Mouse (Mus musculus): ENCODE measurements at regions not wholly inside any gene's neighbourhood (a gene's known extent, or its start where the extent isn't known, plus 50 kb on each side); places are given as distances from the start of the nearest gene placed in this dataset.

- Histone ChIP-seq H3K36me3 (no peaks in the 10 kb centered on the region), H3K4me2 (replicated peaks) (no peak overlapping the region), H3K27ac (replicated peaks) (no peak overlapping the region), H3K4me3 (replicated peaks) (no peak overlapping the region), H3K9ac (no peak overlapping the region), H3K9me3 (replicated peaks) (no peaks in the 10 kb centered on the region), H3K4me1 (no peaks in the 10 kb centered on the region), H3K27me3 (no peaks in the 10 kb centered on the region)
- 79% methylated on average over 5 of the region's 5 CpGs for WGBS
- no peak for ATAC-seq (ENCODE audit: insufficient number of reproducible peaks, low FRiP score, low TSS enrichment, low read depth)
Measured at GRCm38 (mm10) chr17:51258316-51258715, 79.2 kb upstream of the Tbc1d5 start.

DNA sequence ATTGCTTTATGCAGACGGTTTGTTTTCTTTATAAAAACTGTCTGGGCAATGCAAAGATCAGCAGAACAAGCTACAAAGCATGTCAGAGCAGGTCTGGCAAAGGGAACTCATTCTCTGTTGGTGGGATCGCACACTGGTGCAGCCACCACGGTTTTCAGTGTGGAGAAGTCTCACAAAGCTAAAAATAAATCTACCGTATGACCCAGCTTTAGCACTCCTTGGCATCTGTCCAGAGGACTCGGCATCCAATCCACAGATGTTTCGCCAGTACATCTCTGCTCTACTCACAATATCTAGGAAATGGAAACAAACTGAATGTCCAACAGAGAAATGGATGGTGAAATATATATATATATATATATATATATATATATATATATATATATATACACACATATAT is 69.4 kb upstream of the Tbc1d5 start:
- no peaks in the 10 kb centered on the region for H3K4me1 ChIP-seq

GRCm38 (mm10) chr17:51246038-51246437 is 66.9 kb upstream of the Tbc1d5 start:
- Histone ChIP-seq H3K4me2 (replicated peaks) (no peak overlapping the region), H3K9me3 (replicated peaks) (no peaks in the 10 kb centered on the region), H3K36me3 (no peaks in the 10 kb centered on the region), H3K9ac (no peak overlapping the region), H3K27me3 (no peaks in the 10 kb centered on the region), H3K4me3 (replicated peaks) (no peak overlapping the region), H3K4me1 (no peaks in the 10 kb centered on the region), H3K27ac (replicated peaks) (no peak overlapping the region)
- 62% methylated on average over 3 of the region's 3 CpGs for WGBS
- ATAC-seq (ENCODE audit: insufficient number of reproducible peaks, low FRiP score, low TSS enrichment, low read depth) = no peak

More for the DNA sequence above, 69.4 kb upstream of the Tbc1d5 start:
- ATAC-seq (ENCODE audit: insufficient number of reproducible peaks, low FRiP score, low TSS enrichment, low read depth) = no peak
- Histone ChIP-seq H3K4me2 (replicated peaks) (no peak overlapping the region), H3K4me3 (replicated peaks) (no peak overlapping the region), H3K36me3 (no peaks in the 10 kb centered on the region), H3K27me3 (no peaks in the 10 kb centered on the region), H3K27ac (replicated peaks) (no peak overlapping the region), H3K9ac (no peak overlapping the region), H3K9me3 (replicated peaks) (no peaks in the 10 kb centered on the region)
- 43% methylated on average over 6 of the region's 6 CpGs for WGBS

- 50% methylated on average over 5 of the region's 5 CpGs for WGBS
- no peaks in the 10 kb centered on the region for H3K27me3 ChIP-seq
- no peaks in the 10 kb centered on the region for H3K36me3 ChIP-seq
- H3K27ac ChIP-seq (replicated peaks) = no peak overlapping the region
- ATAC-seq (ENCODE audit: insufficient number of reproducible peaks, low FRiP score, low TSS enrichment, low read depth) = no peak
- no peaks in the 10 kb centered on the region for H3K4me1 ChIP-seq
- no peak overlapping the region for H3K4me2 ChIP-seq (replicated peaks)
- H3K4me3 ChIP-seq (replicated peaks) = no peak overlapping the region
- H3K9me3 ChIP-seq (replicated peaks) = no peaks in the 10 kb centered on the region
- H3K9ac ChIP-seq = no peak overlapping the region
Measured at GRCm38 (mm10) chr17:51240360-51240993, 61.3 kb upstream of the Tbc1d5 start.

- no peaks in the 10 kb centered on the region for H3K36me3 ChIP-seq
- H3K9me3 ChIP-seq (replicated peaks) = no peaks in the 10 kb centered on the region
- no peak overlapping the region for H3K4me3 ChIP-seq (replicated peaks)
- H3K4me1 ChIP-seq = no peaks in the 10 kb centered on the region
- 54% methylated on average over 3 of the region's 3 CpGs for WGBS
- H3K9ac ChIP-seq = no peak overlapping the region
- H3K4me2 ChIP-seq (replicated peaks) = no peak overlapping the region
- H3K27ac ChIP-seq (replicated peaks) = no peak overlapping the region
- no peaks in the 10 kb centered on the region for H3K27me3 ChIP-seq
- no peak for ATAC-seq (ENCODE audit: insufficient number of reproducible peaks, low FRiP score, low TSS enrichment, low read depth)
Measured at GRCm38 (mm10) chr17:51239465-51239864, 60.3 kb upstream of the Tbc1d5 start.
